Mouse (Mus musculus): Measurements from ENCODE around the gene Mylk.

- TF ChIP-seq CTCF (IDR thresholded peaks at IDR 0.05; ENCODE audit: insufficient read depth, low read depth, low read length) (no peak), POLR2A (IDR thresholded peaks at IDR 0.05; ENCODE audit: insufficient read depth, low read depth, low read length) (no peak)
These were observed 22.4 kb downstream of the Mylk start for GRCm38 (mm10) chr16:34767443-34767842.
